Mouse (Mus musculus) left cerebral cortex, adult 6 months (tissue): ENCODE results near the gene Ticam1. TPM values are rescaled to one million over a fixed set of nuclear protein-coding genes. Genes with fewer than 3 reads are reported as not detected.

Source experiments
- long read RNA-seq, 2 experiments: library from polyadenylated mRNA; unstranded; transcript quantifications; one replicate each; pipeline ENCODE4 v2.0.0; 2019 to 2020
- polyA plus RNA-seq: library from polyadenylated mRNA; unstranded; fragments of <200 nt; fragmentation: Nextera tagmentation; gene quantifications from 2 replicates; pipeline ENCODE4 v1.2.3, GENCODE M21; 2021

The Ticam1 gene
- polyA plus RNA-seq = 1.8 and 3.6 TPM in 2 replicates
- long read RNA-seq, experiment 1, partial matches to known transcripts = 1 of 5 reads
- long read RNA-seq, experiment 1, other reads (novel, unspliced or antisense) = 1 of 5 reads
- long read RNA-seq, experiment 2, partial matches to known transcripts = 0 of 2 reads
- long read RNA-seq, experiment 2, other reads (novel, unspliced or antisense) = 2 of 2 reads

GRCm38 (mm10) chr17:56276643-56277566 lies at the start of gene Ticam1:
Gene Ticam1, minus strand, starts transcription at chr17:56276786.

GRCm38 (mm10) chr17:56325450-56326152 lies 49.0 kb upstream of the Ticam1 start, which contains the start of gene Kdm4b:
Gene Kdm4b, plus strand, starts transcription at chr17:56326062.

DNA sequence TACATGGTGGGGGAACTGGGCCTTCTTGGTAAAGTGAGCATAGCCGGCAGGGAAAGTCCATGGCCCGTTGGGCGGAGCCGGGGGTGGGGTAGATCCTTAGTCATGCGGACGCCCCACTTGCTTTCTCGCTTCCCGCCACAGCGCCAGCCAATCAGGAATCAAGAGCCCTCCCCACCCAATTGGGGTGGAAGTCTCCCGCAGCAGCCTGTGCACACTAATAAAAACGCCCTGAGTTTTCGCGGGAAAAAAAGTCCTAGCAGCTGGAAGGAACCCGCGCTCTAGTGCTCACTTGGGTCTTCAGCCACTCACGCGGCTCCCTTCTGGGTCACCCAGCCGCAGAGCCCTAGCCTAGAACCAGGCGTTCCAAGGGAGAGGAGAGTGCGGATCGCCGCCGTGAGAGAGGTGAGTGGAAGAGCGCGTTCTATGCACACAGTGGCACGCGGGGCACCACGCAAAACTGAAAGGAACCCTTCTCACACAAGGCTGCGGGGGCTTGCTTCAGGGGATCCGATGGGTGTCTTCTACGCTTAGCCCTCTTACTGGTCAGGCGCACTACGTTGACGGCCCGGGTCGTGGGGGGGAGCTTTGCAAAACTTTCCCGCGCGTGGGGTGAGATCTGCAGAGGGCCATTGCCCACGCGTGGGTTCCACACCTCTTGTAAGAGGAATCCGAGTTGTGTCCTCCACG lies 26.7 kb upstream of the Ticam1 start, which contains the start of gene Uhrf1:
Gene Uhrf1 (plus strand): TSS at position 162 of the 687 bp plus-strand sequence.

GRCm38 (mm10) chr17:56300186-56300585 lies 23.6 kb upstream of the Ticam1 start, which contains the start of gene Arrdc5:
Gene Arrdc5, minus strand, starts transcription at chr17:56300286.

DNA sequence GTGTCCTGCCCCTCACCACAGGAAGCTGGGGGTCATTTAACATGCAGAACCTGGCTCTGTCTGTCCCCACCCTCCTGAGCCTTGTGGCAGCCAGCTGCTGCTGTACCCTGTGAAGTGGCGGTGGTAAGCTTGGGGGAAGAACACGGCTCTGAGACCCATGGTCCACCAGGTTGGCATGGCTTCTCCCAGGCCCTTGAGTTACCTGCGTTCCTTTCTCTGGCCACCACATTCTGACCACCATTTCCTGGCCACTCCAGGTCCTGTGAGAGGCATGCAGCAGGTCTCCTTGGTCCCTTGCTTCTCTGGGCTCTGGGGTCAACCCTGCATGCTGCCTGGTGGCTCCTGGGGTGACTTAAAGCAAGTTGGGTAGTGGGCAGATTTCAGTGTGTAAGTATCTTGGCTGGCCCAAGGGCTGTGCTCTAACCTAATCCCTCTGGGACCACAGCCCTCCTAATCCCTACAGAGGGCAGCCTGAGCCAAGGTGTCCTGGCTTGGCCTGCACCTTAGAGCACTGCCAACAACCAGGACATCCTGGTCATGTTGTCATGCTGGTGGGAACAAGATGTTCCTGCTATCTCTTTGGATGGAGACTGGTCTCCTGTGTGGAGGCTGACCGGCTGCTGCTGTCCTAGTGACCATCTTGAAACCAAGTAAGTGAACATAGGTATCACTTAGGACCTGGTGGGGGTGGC lies 16.1 kb upstream of the Ticam1 start, which contains the start of gene Plin3:
Gene Plin3 (minus strand): TSS at position 343 of the 692 bp plus-strand sequence.

GRCm38 (mm10) chr17:56256239-56256881 lies 20.2 kb downstream of the Ticam1 start, which contains the start of gene Fem1a:
Gene Fem1a, plus strand, starts transcription at chr17:56256810.

Other genes starting within 250 kb of the Ticam1 start
- 32.5 and 33.5 TPM in 2 replicates for gene Sh3gl1, start 240.2 kb downstream of the Ticam1 start, polyA plus RNA-seq
- 0.65 and 1.1 TPM in 2 replicates for gene Chaf1a, start 236.3 kb downstream of the Ticam1 start, polyA plus RNA-seq
- 83.6 and 103 TPM in 2 replicates for gene Ubxn6, start 201.8 kb downstream of the Ticam1 start, polyA plus RNA-seq
- 69.1 and 75.3 TPM in 2 replicates for gene Hdgfl2, start 197.2 kb downstream of the Ticam1 start, polyA plus RNA-seq
- 0.04 and 0.28 TPM in 2 replicates for gene Plin4, start 167.0 kb downstream of the Ticam1 start, polyA plus RNA-seq
- 0.95 and 1.1 TPM in 2 replicates for gene Plin5, start 159.2 kb downstream of the Ticam1 start, polyA plus RNA-seq
- gene Lrg1, start 154.8 kb downstream of the Ticam1 start, polyA plus RNA-seq = 2.7 and 5.0 TPM in 2 replicates
- gene Sema6b, start 136.4 kb downstream of the Ticam1 start, polyA plus RNA-seq = 3.8 and 23.7 TPM in 2 replicates
- 10.0 and 10.5 TPM in 2 replicates for gene Tnfaip8l1, start 114.3 kb downstream of the Ticam1 start, polyA plus RNA-seq
- gene Mydgf, start 92.9 kb downstream of the Ticam1 start, polyA plus RNA-seq = 73.7 and 82.8 TPM in 2 replicates
- gene Dpp9, start 57.9 kb downstream of the Ticam1 start, polyA plus RNA-seq = 17.5 and 18.3 TPM in 2 replicates
- 8.6 and 8.9 TPM in 2 replicates for gene Fem1a, start 20.0 kb downstream of the Ticam1 start, polyA plus RNA-seq
- 8.1 and 8.5 TPM in 2 replicates for gene Plin3, start 16.1 kb upstream of the Ticam1 start, polyA plus RNA-seq
- gene Arrdc5, start 23.5 kb upstream of the Ticam1 start, polyA plus RNA-seq = not detected in 2 replicates
- gene Uhrf1, start 26.5 kb upstream of the Ticam1 start, polyA plus RNA-seq = 0.33 TPM in 2 replicates
- 19.2 and 22.4 TPM in 2 replicates for gene Kdm4b, start 49.3 kb upstream of the Ticam1 start, polyA plus RNA-seq
- gene Ptprs, start 199.7 kb upstream of the Ticam1 start, polyA plus RNA-seq = 125 and 188 TPM in 2 replicates
- gene Znrf4, start 235.6 kb upstream of the Ticam1 start, polyA plus RNA-seq = not detected in 2 replicates